Mouse (Mus musculus) intestine, postnatal 0 days (tissue): ENCODE results near the gene Rhbdd2. TPM values are rescaled to one million over a fixed set of nuclear protein-coding genes. Genes with fewer than 3 reads are reported as not detected.
"Not testable (repeated sequence)": the region's sequence is repeated elsewhere in the genome, so short reads cannot be mapped to it uniquely, and the experiment has no call there.

Experiments
- ATAC-seq: fragments of 200-750 bp; cut with Nextera tagmentation; 2 replicates; pipeline ENCODE4 v1.8.0; 2017; ENCODE audit warnings: mild to moderate bottlenecking, moderate TSS enrichment, moderate library complexity
- H3K27ac ChIP-seq: fragments of 300-500 bp; sonication (generic); 2 replicates; pipeline ENCODE4 v1.5.1; 2014; ENCODE audit warnings: mild to moderate bottlenecking, low read depth, low read length, moderate library complexity
- H3K27me3 ChIP-seq: fragments of 300-500 bp; sonication (generic); replicated peaks from 2 replicates; pipeline ENCODE4 v1.6.1; 2014; ENCODE audit warnings: low read length, mixed read lengths; ENCODE audit not compliant: control insufficient read depth, insufficient read depth
- H3K36me3 ChIP-seq: fragments of 300-500 bp; sonication (generic); 2 replicates; pipeline ENCODE4 v1.6.1; 2014; ENCODE audit warnings: mild to moderate bottlenecking, moderate library complexity; ENCODE audit not compliant: control insufficient read depth, insufficient read depth
- H3K4me1 ChIP-seq: fragments of 300-500 bp; sonication (generic); replicated peaks from 2 replicates; pipeline ENCODE4 v1.6.1; 2014; ENCODE audit warnings: antibody characterized with exemption, low read length, mixed read lengths; ENCODE audit not compliant: control insufficient read depth, insufficient read depth
- H3K4me2 ChIP-seq: fragments of 300-500 bp; sonication (generic); replicated peaks from 2 replicates; pipeline ENCODE4 v1.6.1; 2014; ENCODE audit warnings: low read depth, mild to moderate bottlenecking, moderate library complexity
- H3K4me3 ChIP-seq: fragments of 300-500 bp; sonication (generic); 2 replicates; pipeline ENCODE4 v1.5.1; 2014; ENCODE audit warnings: low read depth, low read length
- H3K9ac ChIP-seq: fragments of 300-500 bp; sonication (generic); 2 replicates; pipeline ENCODE4 v1.6.1; 2014; ENCODE audit warnings: mild to moderate bottlenecking, low read depth, low read length
- H3K9me3 ChIP-seq: fragments of 300-500 bp; sonication (generic); 2 replicates; pipeline ENCODE4 v1.6.1; 2016; ENCODE audit warnings: mixed run types; ENCODE audit not compliant: control insufficient read depth
- CTCF ChIP-seq: sonication (generic); IDR thresholded peaks from 2 replicates; pipeline ENCODE4 v1.5.1; 2016; ENCODE audit warnings: low read depth, mild to moderate bottlenecking, control low read depth, antibody characterized with exemption, moderate library complexity
- WGBS: fragments of 180-500 bp; shearing (Covaris S2); extraction: QIAGEN DNeasy Blood & Tissue Kit; methylation state at CpG from one replicate; pipeline ENCODE4 v1.1.7; 2014; 5-methylcytosine and 5-hydroxymethylcytosine counted together
- polyA plus RNA-seq: library from polyadenylated mRNA; unstranded; fragments of >200 nt; fragmentation: Nextera tagmentation; extraction: Ambion mirVana; gene quantifications from 2 replicates; pipeline ENCODE4 v1.2.1, GENCODE M21; 2015

The Rhbdd2 gene
- 27.9 and 28.5 TPM in 2 replicates for polyA plus RNA-seq

GRCm38 (mm10) chr5:135632117-135632796 lies at the start of gene Rhbdd2:
Rhbdd2 (plus strand) TSS chr5:135632618.
- peak; percentile 77 for TF ChIP-seq CTCF
- H3K4me3 ChIP-seq: peak within 1 kb of the TSS; percentile 62
- H3K27ac ChIP-seq: peak within 1 kb of the TSS; percentile 9; the same call in 1 of the 2 replicates
- peak within 1 kb of the TSS; percentile 53 for H3K9ac ChIP-seq
- 13% methylated on average over 30 of the region's 30 CpGs for WGBS
- no peaks in the 10 kb centered on the region for H3K9me3 ChIP-seq
- peak within 1 kb of the TSS; percentile 83 for H3K4me2 ChIP-seq
- H3K27me3 ChIP-seq: no peaks in the 10 kb centered on the region
- no peaks in the 10 kb centered on the region for H3K4me1 ChIP-seq
- peaks cover 22% of the 10 kb centered on the region; the same call in 1 of the 2 replicates for H3K36me3 ChIP-seq
- ATAC-seq: peak; percentile 99

GRCm38 (mm10) chr5:135585691-135586090 lies 46.7 kb upstream of the Rhbdd2 start:
- Histone ChIP-seq H3K4me1 (no peaks in the 10 kb centered on the region), H3K4me3 (no peak overlapping the region), H3K4me2 (no peak overlapping the region), H3K27me3 (no peaks in the 10 kb centered on the region), H3K9me3 (no peaks in the 10 kb centered on the region), H3K36me3 (no peaks in the 10 kb centered on the region), H3K27ac (no peak overlapping the region; the same call in 1 of the 2 replicates), H3K9ac (no peak overlapping the region)
- ATAC-seq: no peak
- TF ChIP-seq CTCF: no peak
- WGBS: 82% methylated on average over 8 of the region's 8 CpGs

GRCm38 (mm10) chr5:135587764-135588163 lies 44.7 kb upstream of the Rhbdd2 start:
- no peak overlapping the region for H3K4me3 ChIP-seq
- H3K36me3 ChIP-seq: no peaks in the 10 kb centered on the region
- WGBS: 52% methylated on average over 4 of the region's 4 CpGs
- H3K4me2 ChIP-seq: no peak overlapping the region
- no peak for ATAC-seq
- H3K4me1 ChIP-seq: no peaks in the 10 kb centered on the region
- TF ChIP-seq CTCF: no peak
- H3K9ac ChIP-seq: no peak overlapping the region
- no peaks in the 10 kb centered on the region for H3K9me3 ChIP-seq
- H3K27ac ChIP-seq: no peak overlapping the region
- no peaks in the 10 kb centered on the region for H3K27me3 ChIP-seq

- no peak for TF ChIP-seq CTCF
- peak overlapping the region; percentile 86 for H3K27ac ChIP-seq
Observed at GRCm38 (mm10) chr5:135589996-135590784, 42.2 kb upstream of the Rhbdd2 start.

GRCm38 (mm10) chr5:135604643-135605042 lies 27.8 kb upstream of the Rhbdd2 start:
- not testable (repeated sequence) for ATAC-seq, H3K4me3 ChIP-seq, H3K4me1 ChIP-seq, H3K27me3 ChIP-seq, H3K27ac ChIP-seq, H3K4me2 ChIP-seq, H3K9ac ChIP-seq, H3K36me3 ChIP-seq, H3K9me3 ChIP-seq
- no CpG with 5 or more reads among the region's 1 CpGs for WGBS

More at GRCm38 (mm10) chr5:135589996-135590784, 42.2 kb upstream of the Rhbdd2 start:
- peak; percentile 92 for ATAC-seq
- H3K9ac ChIP-seq: no peak overlapping the region
- no peak overlapping the region for H3K4me2 ChIP-seq
- no peaks in the 10 kb centered on the region for H3K4me1 ChIP-seq
- 56% methylated on average over 12 of the region's 12 CpGs for WGBS
- H3K9me3 ChIP-seq: no peaks in the 10 kb centered on the region
- H3K27me3 ChIP-seq: no peaks in the 10 kb centered on the region
- H3K4me3 ChIP-seq: no peak overlapping the region
- no peaks in the 10 kb centered on the region for H3K36me3 ChIP-seq

- no CpG with 5 or more reads among the region's 1 CpGs for WGBS
- ATAC-seq, H3K27ac ChIP-seq: not testable (repeated sequence)
Observed at GRCm38 (mm10) chr5:135606717-135607116, 25.7 kb upstream of the Rhbdd2 start.

More at GRCm38 (mm10) chr5:135606717-135607116, 25.7 kb upstream of the Rhbdd2 start:
- not testable (repeated sequence) for H3K9me3 ChIP-seq, H3K9ac ChIP-seq, H3K4me2 ChIP-seq, H3K36me3 ChIP-seq, H3K27me3 ChIP-seq, H3K4me1 ChIP-seq, H3K4me3 ChIP-seq
